Mouse (Mus musculus): Measurements from ENCODE around the gene Ube2v1. TPM values are rescaled to one million over a fixed set of nuclear protein-coding genes. Genes with fewer than 3 reads are reported as not detected.

The Ube2v1 gene
- polyA plus RNA-seq, 1 experiment, result 322 TPM

GRCm38 (mm10) chr2:167576121-167576620 lies 55.7 kb downstream of the Ube2v1 start:
- no peak overlapping the region for H3ac ChIP-seq (ENCODE audit: control insufficient read depth, insufficient read length)
- no peaks in the 10 kb centered on the region for H3K27me3 ChIP-seq (ENCODE audit: control insufficient read depth, insufficient read depth, insufficient read length)
- peak overlapping the region; percentile 46 for H3K4me2 ChIP-seq (ENCODE audit: low read depth)
- no peaks in the 10 kb centered on the region for H3K79me2 ChIP-seq (ENCODE audit: control insufficient read depth, insufficient read depth)
- no peak for TF ChIP-seq USF1 (IDR thresholded peaks at IDR 0.05; ENCODE audit: low read depth)
- TF ChIP-seq MYOD1 (IDR thresholded peaks at IDR 0.05; ENCODE audit: control insufficient read depth in 1 of 3, insufficient read length in 2 of 3, low read depth in 2 of 3), result no peak
- TF ChIP-seq POLR2A (IDR thresholded peaks at IDR 0.05; ENCODE audit: insufficient read length, low read depth), result no peak
- TF ChIP-seq MAX (IDR thresholded peaks at IDR 0.05; ENCODE audit: low read depth), result no peak
- TF ChIP-seq TCF12 (IDR thresholded peaks at IDR 0.05; ENCODE audit: insufficient read depth, poor library complexity, severe bottlenecking), result no peak
- TF ChIP-seq E2F4 (IDR thresholded peaks at IDR 0.05; ENCODE audit: insufficient read depth), result no peak
- TF ChIP-seq CEBPB (IDR thresholded peaks at IDR 0.05; ENCODE audit: insufficient read depth, poor library complexity, severe bottlenecking), result no peak
- no peak for TF ChIP-seq SRF (IDR thresholded peaks at IDR 0.05; ENCODE audit: control insufficient read depth, insufficient read length, low read depth)
- no peak for TF ChIP-seq MYOG (IDR thresholded peaks at IDR 0.05; ENCODE audit: control insufficient read depth in 1 of 3, insufficient read depth in 1 of 3, insufficient read length in 2 of 3, low read depth in 2 of 3)
- TF ChIP-seq TCF3 (IDR thresholded peaks at IDR 0.05; ENCODE audit: insufficient read length, low read depth), result no peak
- no peak for TF ChIP-seq POLR2AphosphoS2 (IDR thresholded peaks at IDR 0.05; ENCODE audit: insufficient read length, low read depth)
- TF ChIP-seq REST (IDR thresholded peaks at IDR 0.05; ENCODE audit: insufficient read depth, insufficient read length), result no peak
- no peak overlapping the region for H3K4me3 ChIP-seq
- H3K36me3 ChIP-seq (ENCODE audit: control insufficient read depth, insufficient read depth), result no peaks in the 10 kb centered on the region

- H3K79me2 ChIP-seq (ENCODE audit: control insufficient read depth, insufficient read depth), result no peaks in the 10 kb centered on the region
- no peaks in the 10 kb centered on the region for H3K36me3 ChIP-seq (ENCODE audit: control insufficient read depth, insufficient read depth)
- peak overlapping the region; percentile 51 for H3K4me2 ChIP-seq (ENCODE audit: low read depth)
- no peaks in the 10 kb centered on the region for H3K27me3 ChIP-seq (ENCODE audit: control insufficient read depth, insufficient read depth, insufficient read length)
- no peak overlapping the region for H3ac ChIP-seq (ENCODE audit: control insufficient read depth, insufficient read length)
- TF ChIP-seq TCF12 (IDR thresholded peaks at IDR 0.05; ENCODE audit: insufficient read depth, poor library complexity, severe bottlenecking) (no peak), CEBPB (IDR thresholded peaks at IDR 0.05; ENCODE audit: insufficient read depth, poor library complexity, severe bottlenecking) (no peak), MAX (IDR thresholded peaks at IDR 0.05; ENCODE audit: low read depth) (no peak), POLR2A (IDR thresholded peaks at IDR 0.05; ENCODE audit: insufficient read length, low read depth) (no peak), SRF (IDR thresholded peaks at IDR 0.05; ENCODE audit: control insufficient read depth, insufficient read length, low read depth) (no peak), TCF3 (IDR thresholded peaks at IDR 0.05; ENCODE audit: insufficient read length, low read depth) (no peak), MYOG (IDR thresholded peaks at IDR 0.05; ENCODE audit: control insufficient read depth in 1 of 3, insufficient read depth in 1 of 3, insufficient read length in 2 of 3, low read depth in 2 of 3) (no peak), POLR2AphosphoS2 (IDR thresholded peaks at IDR 0.05; ENCODE audit: insufficient read length, low read depth) (no peak), USF1 (IDR thresholded peaks at IDR 0.05; ENCODE audit: low read depth) (no peak), MYOD1 (IDR thresholded peaks at IDR 0.05; ENCODE audit: control insufficient read depth in 1 of 3, insufficient read length in 2 of 3, low read depth in 2 of 3) (no peak), E2F4 (IDR thresholded peaks at IDR 0.05; ENCODE audit: insufficient read depth) (no peak), REST (IDR thresholded peaks at IDR 0.05; ENCODE audit: insufficient read depth, insufficient read length) (no peak)
- no peak overlapping the region for H3K4me3 ChIP-seq
Measured at GRCm38 (mm10) chr2:167575581-167575980, 56.3 kb downstream of the Ube2v1 start.

GRCm38 (mm10) chr2:167574814-167575213 lies 57.1 kb downstream of the Ube2v1 start:
- Histone ChIP-seq H3K4me2 (ENCODE audit: low read depth) (peak overlapping the region; percentile 51), H3K36me3 (ENCODE audit: control insufficient read depth, insufficient read depth) (no peaks in the 10 kb centered on the region)
- TF ChIP-seq TCF12 (IDR thresholded peaks at IDR 0.05; ENCODE audit: insufficient read depth, poor library complexity, severe bottlenecking), result no peak
- no peak for TF ChIP-seq E2F4 (IDR thresholded peaks at IDR 0.05; ENCODE audit: insufficient read depth)
- TF ChIP-seq POLR2A (IDR thresholded peaks at IDR 0.05; ENCODE audit: insufficient read length, low read depth), result peak; percentile 41
- no peak for TF ChIP-seq USF1 (IDR thresholded peaks at IDR 0.05; ENCODE audit: low read depth)
- peak in 2 of 3 experiments; percentile 12 to 56 for TF ChIP-seq MYOD1 (IDR thresholded peaks at IDR 0.05; ENCODE audit: control insufficient read depth in 1 of 3, insufficient read length in 2 of 3, low read depth in 2 of 3)
- TF ChIP-seq CEBPB (IDR thresholded peaks at IDR 0.05; ENCODE audit: insufficient read depth, poor library complexity, severe bottlenecking), result 0 out of 2 replicates have a peak, but pooled peaks have one; percentile 24

GRCm38 (mm10) chr2:167571442-167572220 lies 60.3 kb downstream of the Ube2v1 start:
- TF ChIP-seq TCF3 (IDR thresholded peaks at IDR 0.05; ENCODE audit: insufficient read length, low read depth) (no peak), TCF12 (IDR thresholded peaks at IDR 0.05; ENCODE audit: insufficient read depth, poor library complexity, severe bottlenecking) (no peak), MAX (IDR thresholded peaks at IDR 0.05; ENCODE audit: low read depth) (no peak), MYOD1 (IDR thresholded peaks at IDR 0.05; ENCODE audit: control insufficient read depth in 1 of 3, insufficient read length in 2 of 3, low read depth in 2 of 3) (no peak), SRF (IDR thresholded peaks at IDR 0.05; ENCODE audit: control insufficient read depth, insufficient read length, low read depth) (no peak), POLR2A (IDR thresholded peaks at IDR 0.05; ENCODE audit: insufficient read length, low read depth) (no peak), MYOG (IDR thresholded peaks at IDR 0.05; ENCODE audit: control insufficient read depth in 1 of 3, insufficient read depth in 1 of 3, insufficient read length in 2 of 3, low read depth in 2 of 3) (no peak), E2F4 (IDR thresholded peaks at IDR 0.05; ENCODE audit: insufficient read depth) (no peak), CEBPB (IDR thresholded peaks at IDR 0.05; ENCODE audit: insufficient read depth, poor library complexity, severe bottlenecking) (no peak), REST (IDR thresholded peaks at IDR 0.05; ENCODE audit: insufficient read depth, insufficient read length) (no peak), USF1 (IDR thresholded peaks at IDR 0.05; ENCODE audit: low read depth) (no peak), POLR2AphosphoS2 (IDR thresholded peaks at IDR 0.05; ENCODE audit: insufficient read length, low read depth) (no peak)
- no peaks in the 10 kb centered on the region for H3K27me3 ChIP-seq (ENCODE audit: control insufficient read depth, insufficient read depth, insufficient read length)
- no peak overlapping the region for H3K4me2 ChIP-seq (ENCODE audit: low read depth)
- no peaks in the 10 kb centered on the region for H3K79me2 ChIP-seq (ENCODE audit: control insufficient read depth, insufficient read depth)
- no peak overlapping the region for H3ac ChIP-seq (ENCODE audit: control insufficient read depth, insufficient read length)
- no peaks in the 10 kb centered on the region for H3K36me3 ChIP-seq (ENCODE audit: control insufficient read depth, insufficient read depth)
- H3K4me3 ChIP-seq, result no peak overlapping the region

More at GRCm38 (mm10) chr2:167574814-167575213, 57.1 kb downstream of the Ube2v1 start:
- Histone ChIP-seq H3K79me2 (ENCODE audit: control insufficient read depth, insufficient read depth) (no peaks in the 10 kb centered on the region), H3ac (ENCODE audit: control insufficient read depth, insufficient read length) (no peak overlapping the region), H3K4me3 (no peak overlapping the region), H3K27me3 (ENCODE audit: control insufficient read depth, insufficient read depth, insufficient read length) (no peaks in the 10 kb centered on the region)

All from myocyte (in vitro differentiated cells).